Mouse (Mus musculus): ENCODE data around the gene Tcap.

Tcap gene

DNA sequence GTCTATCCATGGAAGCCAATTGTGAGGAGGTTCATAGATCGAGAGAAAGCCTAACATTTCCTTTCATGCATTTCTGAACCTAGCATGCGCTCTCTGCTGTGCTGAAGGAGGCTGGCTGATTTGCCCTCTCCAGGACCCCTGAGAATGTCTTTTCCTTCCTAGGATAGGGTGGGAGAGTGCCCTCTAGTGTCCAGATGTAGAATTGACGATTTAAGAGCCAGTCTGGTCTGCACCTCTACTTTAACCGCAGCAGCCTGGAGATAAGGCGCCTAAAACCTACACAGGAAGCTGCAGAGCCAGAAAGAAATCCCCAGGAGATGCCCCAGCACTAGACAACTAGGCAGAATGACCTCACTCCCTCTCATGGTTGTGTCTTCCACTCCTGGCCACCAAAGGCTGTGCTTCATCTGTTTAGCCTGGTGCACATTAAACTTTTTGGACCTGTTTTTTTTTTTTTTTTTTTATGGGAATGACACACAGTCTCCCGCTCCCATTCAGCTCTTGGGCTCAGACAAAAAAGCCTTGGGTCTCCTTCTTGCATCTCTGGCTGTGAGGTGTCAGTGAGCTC lies 27.8 kb upstream of the Tcap start:
- DNase-seq (ENCODE audit: low spot score): no peak

DNA sequence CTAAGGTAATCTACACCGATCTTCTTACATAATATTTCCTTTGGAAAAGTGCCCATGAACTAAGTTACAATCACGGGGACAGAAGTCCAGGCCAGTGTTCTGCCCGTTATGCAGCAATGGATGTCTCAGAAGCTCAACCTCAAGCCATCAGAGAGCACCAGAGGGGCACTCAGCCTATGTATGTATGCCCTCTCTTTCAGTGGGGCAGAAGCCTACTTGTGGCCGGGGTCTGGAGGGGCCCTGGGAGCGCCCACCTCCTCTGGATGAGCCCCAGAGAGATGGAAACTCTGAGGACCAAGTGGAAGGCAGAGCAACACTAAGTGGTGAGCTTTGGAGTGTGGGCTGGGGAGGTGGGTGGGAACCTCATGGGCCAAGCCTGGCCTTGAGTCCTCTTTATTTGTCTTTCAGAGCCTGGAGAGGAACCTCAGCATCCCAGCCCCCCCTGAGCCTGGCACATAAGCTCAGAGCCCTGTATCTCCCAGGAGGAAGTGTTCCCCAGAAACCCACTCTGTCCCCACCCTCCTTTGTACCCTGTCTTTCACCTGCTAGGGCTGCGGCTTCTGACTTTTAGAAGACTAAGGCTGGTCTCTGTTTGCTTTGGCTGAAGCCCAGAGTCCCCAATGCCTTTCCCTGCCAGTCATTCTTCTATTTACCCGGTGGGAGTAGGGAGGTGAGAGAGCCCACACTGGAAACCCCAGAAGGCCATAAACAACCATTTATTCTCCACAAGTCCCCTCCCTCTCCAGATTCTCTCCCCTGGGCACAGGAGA lies 26.8 kb upstream of the Tcap start:
- no peak for DNase-seq (ENCODE audit: low spot score)

DNA sequence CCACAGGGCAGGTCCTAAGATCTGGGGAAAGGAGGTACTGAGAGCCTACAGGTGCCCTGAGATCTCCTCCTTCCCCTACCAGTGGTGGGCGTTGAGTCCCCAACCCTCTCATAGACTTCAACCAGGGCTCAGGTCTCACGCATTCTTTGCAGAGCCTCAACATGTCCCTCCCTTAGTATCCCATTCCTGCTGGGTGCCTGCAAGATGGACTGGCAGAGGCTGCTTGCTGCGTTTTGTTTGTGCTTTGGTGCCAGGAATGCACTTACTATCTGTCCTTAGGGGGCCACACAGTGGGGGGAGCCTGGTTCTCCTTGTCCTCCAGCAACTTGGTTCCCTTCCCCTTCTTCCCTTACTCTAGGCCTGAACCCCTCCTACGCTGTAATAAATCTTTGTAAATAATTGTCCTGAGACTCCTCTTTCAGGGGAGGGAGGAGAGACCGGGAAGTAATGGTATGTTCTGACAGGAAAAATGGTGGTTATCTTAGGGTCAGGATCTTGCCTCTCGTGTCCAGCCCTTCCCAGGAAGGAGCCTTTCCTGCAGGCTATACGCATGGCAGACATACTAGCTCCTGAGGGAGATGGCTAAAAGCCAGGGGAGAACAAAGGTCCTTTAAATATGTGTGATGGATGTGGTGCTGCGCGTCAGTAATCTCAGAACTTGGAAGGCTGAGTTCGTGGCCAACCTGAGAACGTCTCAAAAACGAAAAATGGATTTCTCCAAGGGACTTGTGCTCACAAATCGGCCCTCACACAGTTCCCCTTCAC lies 26.0 kb upstream of the Tcap start:
- no peak for DNase-seq (ENCODE audit: low spot score)

DNA sequence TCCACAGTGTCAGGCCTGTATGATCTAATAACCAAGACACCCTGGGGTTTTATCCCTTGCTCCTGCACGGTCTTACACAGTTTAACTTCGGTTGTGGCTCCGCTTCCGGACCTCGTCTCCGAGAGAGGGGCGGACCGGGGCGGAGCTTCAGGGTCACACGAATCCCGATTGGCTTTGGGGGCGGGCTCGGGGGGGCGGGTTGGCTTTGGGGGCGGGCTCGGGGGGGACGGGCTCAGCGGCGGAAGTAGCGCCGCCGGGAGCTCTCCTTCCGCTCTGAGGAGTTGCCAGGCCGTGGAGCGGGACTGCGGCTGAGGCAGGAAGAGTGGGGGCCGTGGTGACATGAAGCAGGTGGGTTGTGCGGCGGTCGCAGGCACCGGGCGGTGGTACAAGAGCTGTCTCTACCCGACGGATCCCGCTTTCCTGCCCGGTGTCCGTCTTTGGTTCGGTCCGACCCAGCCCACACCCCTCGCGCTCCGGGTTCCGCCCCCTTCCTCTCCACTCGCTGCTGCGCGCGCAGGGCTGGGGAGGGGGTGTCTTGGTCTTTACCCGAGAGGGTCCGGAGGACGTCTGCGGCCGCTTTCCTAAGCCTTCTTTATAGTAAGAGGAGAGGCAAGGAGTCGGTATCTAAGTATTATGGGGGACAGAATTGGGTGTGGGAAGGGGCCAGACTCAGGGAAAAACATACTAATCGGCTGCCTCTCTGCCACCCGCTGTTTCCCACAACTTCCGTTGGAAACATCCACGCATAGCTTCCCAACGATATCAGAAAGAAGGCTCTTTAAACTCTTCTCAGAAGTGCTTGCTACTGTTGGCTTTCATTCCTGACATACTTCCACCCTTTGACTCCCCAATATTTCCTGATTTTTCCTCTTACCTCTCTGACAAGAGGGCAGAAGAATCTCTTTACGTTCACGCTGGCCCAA lies 25.2 kb upstream of the Tcap start, which contains the start of gene Stard3:
Gene Stard3 (plus strand): TSS at position 208 of the 923 bp plus-strand sequence.
- peak; percentile 90 for DNase-seq (ENCODE audit: low spot score)

DNA sequence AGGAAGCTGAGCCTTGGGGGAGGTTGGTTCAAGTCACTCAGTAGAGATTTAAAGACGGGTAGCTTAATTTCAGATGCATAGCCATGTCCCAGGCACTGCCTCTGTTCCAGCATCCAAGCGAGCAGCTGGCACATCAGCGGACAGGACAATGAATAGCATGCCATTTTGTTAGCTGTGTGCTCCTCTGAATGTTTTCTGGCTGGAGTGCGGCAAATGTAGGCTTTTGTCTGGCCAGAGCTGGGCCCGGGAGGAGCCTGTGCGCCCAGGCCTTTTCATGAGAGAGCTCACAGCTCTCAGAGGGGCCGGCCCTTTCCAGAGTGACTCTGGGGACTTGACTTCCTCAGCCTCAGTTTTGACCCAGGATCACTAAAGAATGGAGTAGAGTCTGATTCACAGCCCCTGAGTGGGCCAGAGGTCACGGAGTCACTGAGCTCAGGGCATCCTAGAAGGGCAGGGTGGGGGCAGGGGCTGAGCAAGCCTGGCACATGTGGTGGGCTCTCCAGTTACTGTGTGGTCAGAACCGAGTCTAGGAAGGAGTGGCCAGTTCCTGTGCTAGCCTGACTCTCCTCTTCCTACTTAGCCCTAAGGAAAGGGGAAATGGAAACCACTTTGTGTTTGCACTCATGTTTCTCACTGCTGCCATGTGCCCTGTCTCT lies 22.6 kb upstream of the Tcap start:
- DNase-seq (ENCODE audit: low spot score): no peak

DNA sequence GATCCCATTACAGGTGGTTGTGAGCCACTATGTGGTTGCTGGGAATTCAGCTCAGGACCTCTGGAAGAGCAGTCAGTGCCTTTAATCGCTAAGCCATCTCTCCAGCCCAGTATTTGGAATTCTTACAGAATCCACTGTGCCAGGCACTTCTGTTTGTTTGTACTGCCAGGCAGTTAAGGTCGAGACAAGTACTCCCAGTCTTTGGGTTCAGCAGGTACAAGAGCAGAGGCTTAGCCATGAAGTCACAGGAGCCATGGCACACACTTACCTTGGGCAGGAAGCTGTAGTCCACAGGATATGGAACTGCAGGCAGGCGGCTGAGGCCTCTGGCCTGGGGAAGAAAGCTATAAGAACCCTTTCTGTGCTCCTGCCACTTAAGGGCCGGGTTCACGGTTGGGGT lies 19.8 kb upstream of the Tcap start:
- no peak for DNase-seq (ENCODE audit: low spot score)

DNA sequence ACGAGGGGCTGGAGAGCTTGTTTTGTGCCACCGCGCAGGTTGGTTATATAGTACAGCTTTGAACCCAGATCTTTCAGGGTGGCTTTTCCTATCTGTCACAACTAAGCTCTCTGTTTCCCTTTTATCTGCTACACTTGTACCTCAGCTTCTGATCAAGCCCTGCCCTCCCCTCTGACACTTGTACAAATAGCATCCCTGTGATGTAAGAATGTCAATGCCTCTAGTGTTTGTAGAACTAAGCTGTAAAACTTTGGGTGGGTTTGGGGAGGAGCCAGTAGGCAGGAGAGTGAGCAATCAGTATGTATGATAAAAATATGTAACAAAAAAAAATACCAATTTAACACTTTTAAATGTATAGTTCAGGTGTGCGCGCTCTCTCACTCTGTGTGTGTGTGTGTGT lies 19.2 kb upstream of the Tcap start:
- no peak for DNase-seq (ENCODE audit: low spot score)

DNA sequence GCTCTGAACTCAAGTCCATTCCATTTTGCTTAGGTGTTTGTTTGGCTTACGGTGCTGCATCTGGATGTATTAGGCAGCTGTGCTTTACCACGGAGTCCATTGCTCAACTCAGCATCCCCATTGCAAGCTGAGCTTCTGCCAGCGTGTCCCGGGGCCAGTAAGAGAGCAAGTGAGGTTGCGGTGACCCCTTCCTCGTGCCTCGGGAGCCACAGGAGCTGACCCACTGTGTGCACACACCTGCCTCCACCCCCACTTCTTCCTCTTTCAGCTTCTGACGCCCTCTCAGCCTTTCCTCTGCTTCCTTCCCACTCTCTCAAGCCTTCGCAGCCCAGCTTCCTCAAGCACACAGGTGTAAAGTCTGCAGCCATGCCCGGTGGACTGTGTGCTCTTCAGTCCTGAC lies 17.3 kb upstream of the Tcap start:
- DNase-seq (ENCODE audit: low spot score): no peak

DNA sequence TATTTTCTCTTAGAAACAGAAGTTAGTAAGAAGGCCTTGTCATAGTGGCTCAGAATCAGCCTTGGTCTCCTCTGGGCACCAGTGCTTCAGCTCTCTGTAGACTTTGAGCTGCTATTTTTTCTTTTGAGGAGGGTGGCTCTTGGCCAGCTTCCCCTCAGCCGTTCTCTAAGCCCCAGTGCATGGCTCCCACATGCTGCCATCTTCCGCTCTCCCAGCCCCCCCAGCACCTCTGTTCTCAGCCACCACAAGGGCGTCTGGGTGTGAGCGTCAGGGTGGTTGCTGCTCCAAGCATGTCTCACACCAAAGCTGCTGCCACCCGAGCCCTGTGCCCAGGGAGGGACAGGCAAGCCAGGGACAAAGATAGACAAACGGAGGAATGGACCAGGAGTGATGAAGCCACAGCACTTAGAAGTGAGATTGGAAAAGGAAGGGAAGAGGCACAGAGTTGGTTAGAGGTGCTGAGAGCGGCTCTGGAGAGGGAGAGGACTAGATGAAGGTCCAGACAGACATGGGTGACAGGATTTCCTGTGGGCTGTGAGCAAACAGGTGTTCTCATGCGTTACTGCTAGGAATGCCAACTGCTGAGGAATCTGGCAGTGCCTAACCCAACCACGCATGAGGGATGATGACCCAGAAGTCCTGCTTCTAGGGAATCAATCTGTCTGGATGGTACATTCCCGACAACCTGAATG lies 16.3 kb upstream of the Tcap start:
- no peak for DNase-seq (ENCODE audit: low spot score)

DNA sequence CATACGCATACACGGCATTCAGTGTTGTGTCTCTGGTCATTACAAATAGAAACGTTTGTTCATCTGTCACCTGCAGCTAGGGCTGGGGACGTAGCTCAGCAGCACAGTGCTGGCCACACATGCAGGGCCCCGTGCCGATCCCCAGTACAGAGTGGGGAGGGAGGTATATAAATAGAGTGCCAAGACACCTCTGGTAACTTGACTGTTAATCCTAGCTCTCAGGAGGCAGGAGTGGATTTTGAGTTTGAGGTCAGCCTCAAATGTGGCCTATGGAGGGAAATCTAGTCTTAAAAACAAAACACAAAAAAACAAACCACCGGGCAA lies 15.8 kb upstream of the Tcap start:
- DNase-seq (ENCODE audit: low spot score): no peak

DNA sequence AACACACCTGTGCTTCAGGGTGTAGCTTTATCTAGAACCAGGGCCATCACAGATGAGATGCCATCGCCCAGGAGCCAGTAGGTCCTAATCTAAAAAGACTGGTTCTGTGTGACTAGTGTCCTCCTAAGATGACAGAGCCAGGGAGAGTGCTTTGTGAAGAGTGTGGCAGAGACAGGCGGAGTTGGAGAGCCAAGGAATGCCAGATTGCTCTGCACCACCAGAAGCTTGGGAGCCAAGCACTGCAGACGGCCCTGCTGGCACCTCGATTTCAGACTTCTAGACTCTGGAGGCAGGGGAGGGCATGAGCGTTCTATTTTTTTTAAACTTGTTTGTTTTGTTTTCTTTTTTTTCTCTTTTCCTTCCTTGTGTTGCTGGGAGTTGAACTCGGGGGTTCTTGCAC lies 14.3 kb upstream of the Tcap start:
- DNase-seq (ENCODE audit: low spot score): no peak

DNA sequence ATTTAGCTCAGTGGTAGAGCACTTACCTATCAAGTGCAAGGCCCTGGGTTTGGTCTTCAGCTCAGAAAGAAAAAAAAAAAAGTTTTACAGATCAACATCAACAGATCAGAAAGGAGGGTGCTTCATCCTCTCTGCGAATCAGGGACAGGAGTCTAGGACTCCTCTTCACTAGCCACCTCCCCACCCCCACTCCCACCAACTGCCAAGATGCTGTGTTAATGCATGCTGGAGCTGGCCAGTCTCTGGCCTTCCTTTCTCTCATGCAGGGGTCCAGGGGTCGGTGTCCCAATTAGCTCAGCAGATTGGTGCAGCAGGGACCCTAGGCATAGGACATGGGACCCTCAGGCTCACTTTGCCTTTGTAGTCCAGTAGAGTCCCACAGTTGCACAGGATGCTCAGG lies 13.0 kb upstream of the Tcap start:
- DNase-seq (ENCODE audit: low spot score): no peak

DNA sequence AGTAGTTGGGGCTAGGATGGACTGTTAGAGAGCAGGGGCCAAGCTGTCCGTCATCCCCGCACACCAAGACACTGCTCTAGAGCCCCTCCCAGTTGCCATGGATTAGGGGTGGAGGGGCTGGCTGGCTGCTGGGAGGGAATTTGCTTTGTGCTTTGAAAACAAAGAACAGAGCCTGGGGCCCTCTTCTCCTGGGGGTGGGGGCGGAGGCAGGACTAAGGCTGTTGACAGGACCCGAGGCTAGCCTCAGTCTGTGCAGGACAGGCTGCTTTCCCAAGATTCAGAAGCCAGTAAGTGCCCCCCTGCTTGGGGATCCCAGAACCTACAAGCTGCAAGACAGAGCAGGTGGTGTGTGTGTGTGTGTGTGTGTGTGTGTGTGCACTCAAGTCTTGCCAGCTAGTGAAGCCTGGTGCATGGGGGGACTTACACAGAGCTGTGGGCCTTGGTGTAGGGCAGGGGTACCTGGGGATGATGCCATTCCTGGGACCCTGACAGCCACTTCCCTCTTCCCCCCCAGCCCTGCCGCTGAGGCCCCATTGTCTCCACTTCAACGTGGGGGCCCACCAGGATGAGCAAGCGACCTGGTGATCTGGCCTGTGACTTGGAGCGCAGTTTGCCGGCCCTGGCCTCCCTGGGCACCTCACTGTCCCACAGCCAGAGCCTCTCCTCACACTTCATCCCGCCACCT lies 11.9 kb upstream of the Tcap start:
- DNase-seq (ENCODE audit: low spot score): no peak

DNA sequence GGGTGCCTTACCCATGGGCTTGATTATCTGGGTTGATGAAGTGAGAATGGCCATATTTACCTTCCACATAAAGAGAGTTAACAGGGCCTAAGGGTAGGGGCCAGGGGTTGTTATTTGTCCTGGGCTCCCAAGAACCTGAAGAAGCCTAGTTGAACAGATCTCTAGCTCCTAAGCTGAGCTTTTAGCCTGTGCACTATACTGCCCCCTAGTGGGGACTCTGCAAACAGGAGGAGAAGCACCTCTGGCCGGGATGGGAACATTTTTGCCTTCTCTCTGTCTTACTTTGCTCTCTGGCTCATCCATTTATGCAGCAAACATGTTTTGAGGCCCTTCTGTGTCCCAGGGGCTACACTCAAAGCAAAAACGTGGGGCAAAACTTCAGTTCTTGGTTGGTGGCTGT lies 11.2 kb upstream of the Tcap start:
- DNase-seq (ENCODE audit: low spot score): no peak

DNA sequence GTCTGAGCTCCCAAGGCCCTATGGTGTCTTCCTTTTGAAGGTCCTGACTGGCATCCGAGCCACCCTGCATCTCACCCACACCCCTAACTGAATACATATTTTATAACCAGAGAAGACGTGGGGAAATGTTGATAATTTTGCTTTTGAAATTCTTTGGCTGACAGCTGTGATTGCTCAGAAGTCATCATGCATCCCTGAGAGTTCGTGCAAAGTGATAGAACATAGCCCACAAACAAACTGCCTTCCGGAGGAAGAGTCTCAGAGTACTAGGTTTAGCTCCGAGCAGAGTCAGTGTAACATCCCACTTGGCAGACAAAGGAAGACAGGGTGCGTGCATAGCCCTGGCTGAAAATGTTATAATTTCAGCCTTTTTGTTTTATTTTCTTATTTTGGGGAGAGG lies 10.4 kb upstream of the Tcap start:
- DNase-seq (ENCODE audit: low spot score): no peak

DNA sequence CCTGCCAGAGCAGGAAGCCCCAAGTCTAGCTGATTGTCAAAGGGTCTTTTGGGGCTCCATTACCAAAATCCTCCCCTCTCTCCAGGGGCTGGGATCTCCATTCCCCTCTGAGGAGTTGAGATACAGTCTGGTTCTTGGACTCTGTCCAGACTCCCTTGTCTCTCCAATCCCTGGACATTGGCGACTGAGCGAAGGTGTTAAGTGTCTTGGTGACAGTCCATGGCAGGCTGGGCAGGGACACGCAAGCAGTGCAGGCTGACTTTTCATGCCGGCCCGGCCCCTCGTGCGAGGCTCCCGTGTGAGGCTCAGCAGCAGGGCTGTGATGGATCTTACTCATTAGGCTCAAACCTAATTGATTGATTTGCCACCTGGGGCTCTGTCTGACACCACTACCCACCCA lies 9.3 kb upstream of the Tcap start:
- no peak for DNase-seq (ENCODE audit: low spot score)

DNA sequence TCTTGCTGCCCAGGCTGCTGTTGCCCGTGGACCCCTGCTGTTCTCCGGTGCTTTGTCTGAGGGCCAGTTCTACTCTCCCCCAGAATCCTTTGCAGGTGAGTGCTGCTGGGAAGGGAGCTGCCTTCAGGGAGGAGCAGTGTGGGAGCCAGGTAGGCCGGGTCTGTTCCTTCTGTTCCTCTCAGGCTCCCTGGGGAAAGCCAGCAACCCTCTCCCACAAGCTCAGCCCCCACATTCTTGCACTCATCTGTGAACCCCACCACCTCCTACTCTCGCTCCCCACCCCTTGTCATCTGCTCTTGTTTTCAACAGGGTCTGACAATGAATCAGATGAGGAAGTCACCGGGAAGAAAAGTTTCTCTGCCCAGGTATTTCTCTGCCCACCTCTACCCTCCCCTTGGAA lies 6.9 kb upstream of the Tcap start:
- no peak for DNase-seq (ENCODE audit: low spot score)

DNA sequence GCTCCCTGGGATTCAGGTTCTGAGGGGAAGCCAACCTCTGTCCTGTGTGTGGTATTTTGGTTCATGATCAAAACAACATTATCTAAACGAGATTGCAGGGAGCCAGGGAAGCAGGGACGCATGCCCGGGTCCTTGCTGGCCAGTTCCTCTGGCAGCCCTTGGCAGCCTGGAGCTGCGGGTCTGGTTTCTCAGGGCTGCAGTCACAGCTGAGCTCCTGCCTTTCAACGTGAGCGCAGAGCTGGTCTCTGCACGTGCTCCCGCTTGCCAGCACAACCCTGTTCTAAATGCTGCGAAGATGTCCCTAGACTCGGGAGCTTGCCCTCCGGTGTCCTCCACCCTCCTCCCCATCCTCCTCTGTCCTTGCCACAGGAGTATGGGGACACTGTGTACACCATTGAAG lies 5.8 kb upstream of the Tcap start:
- no peak for DNase-seq (ENCODE audit: low spot score)

DNA sequence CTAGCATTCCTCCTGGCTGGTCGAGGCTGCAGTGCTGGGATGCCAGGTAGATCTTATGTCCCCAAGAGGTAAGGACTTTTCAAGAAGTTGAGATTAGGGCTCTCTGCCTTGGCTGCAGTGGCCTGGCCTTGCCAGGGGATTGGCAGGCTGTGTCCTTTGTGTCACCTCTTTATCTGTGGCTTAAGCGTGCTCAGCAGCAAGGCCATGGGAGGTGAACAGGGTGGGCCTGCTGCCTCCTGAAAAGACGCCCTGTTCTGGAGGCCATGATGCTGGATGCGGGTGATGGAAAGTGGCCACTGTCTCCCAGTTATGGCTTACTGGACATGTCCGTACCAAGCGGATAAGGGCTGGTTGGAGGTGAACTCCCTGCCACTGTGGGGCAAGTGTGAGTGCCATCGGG lies 4.2 kb upstream of the Tcap start:
- DNase-seq (ENCODE audit: low spot score): peak; percentile 62

DNA sequence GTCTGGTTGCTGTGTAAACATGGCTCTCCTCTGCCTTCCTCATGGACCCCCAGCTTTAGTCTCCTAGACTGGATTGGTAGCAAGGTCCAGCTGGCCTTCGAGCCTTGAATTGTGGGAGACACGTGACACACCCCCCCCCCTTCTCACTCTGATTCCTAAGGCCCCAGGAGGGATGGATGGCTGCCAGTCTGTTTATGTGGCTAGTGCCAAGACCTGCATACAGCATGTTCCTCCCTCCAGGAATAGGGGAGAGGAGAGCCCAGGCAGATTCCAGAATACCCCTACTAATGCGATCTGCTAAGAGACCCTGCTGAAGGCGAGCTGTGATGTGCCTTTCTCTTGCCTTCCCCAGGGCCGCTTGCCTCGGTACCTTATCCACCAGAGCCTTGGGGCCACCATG lies 3.5 kb upstream of the Tcap start:
- no peak for DNase-seq (ENCODE audit: low spot score)

DNA sequence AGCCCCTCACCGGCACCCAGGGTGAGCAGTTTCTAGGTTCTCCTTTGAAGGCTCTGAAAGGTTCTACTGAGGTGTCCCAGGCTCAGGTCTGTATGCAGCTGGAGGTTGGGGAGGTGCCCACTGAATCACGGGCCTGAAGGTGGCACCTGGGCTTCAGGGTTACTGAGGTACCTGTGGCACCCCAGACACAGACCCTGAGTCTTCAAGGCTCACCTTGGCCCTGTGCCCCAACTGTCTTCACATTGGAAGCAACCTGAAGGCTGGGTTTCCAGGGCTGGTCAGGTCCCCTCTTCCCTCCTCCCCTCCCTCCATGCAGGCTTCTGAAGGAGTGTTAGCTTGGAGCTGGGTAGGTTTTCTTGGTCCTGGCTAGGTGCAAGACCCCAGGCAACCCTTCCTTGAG lies 2.0 kb upstream of the Tcap start:
- DNase-seq (ENCODE audit: low spot score): no peak
